Mouse (Mus musculus) thymus, postnatal 0 days (tissue): ENCODE results near the gene Copz1. TPM values are rescaled to one million over a fixed set of nuclear protein-coding genes. Genes with fewer than 3 reads are reported as not detected.

Source experiments
- DNase-seq: peaks from one replicate; pipeline ENCODE4 v3.0.0-alpha.2; 2015; ENCODE audit warnings: low spot score
- microRNA counts: library from miRNA; unstranded; fragments of <30 nt; microRNA quantifications from one replicate; lab custom pipeline; 2015
- microRNA-seq: library from miRNA; unstranded; fragments of <30 nt; microRNA quantifications from one replicate; pipeline ENCODE4, GENCODE M21; 2016; ENCODE audit warnings: borderline number of aligned reads
- polyA plus RNA-seq: library from polyadenylated mRNA; unstranded; fragments of >200 nt; fragmentation: Nextera tagmentation; extraction: Ambion mirVana; gene quantifications from 2 replicates; pipeline ENCODE4 v1.2.1, GENCODE M21; 2015

Gene Copz1
- polyA plus RNA-seq, 1 experiment from 2014 or later: 188 TPM

DNA sequence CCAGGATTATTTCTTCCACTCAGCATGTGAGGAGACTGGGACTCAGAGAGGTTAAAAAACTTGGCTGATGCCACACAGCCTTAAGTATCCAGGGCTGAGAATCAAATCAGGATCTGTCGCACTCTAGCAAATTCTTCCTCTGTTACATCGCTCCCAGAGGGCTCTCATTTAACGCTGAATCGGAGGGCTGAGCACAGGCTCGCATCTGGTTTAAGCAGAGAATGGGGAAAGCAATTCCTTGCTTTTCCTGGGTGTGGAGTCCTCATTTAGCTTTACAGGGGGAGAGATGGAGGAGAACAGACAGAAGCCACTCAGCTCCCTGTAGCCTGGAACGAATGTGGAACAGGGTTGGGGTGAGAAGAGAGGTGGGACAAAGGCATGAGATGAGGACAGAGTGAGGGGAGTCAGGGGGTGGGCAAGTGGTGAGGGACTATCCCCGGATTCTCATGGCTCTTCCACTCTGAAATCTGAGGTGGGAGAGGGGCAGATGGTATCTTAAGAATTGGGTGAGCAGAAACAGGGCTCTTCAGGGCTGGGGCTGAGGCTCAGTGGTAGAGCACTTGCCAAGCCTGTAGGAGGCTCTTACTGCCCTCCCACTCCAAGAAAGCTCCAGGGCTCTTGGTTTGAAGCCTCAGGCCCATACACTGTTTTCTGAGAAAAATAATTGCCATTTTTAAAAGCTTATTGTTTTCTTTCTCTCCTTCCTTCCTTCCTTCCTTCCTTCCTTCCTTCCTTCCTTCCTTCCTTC lies 63.1 kb downstream of the Copz1 start:
- DNase-seq: no peak

DNA sequence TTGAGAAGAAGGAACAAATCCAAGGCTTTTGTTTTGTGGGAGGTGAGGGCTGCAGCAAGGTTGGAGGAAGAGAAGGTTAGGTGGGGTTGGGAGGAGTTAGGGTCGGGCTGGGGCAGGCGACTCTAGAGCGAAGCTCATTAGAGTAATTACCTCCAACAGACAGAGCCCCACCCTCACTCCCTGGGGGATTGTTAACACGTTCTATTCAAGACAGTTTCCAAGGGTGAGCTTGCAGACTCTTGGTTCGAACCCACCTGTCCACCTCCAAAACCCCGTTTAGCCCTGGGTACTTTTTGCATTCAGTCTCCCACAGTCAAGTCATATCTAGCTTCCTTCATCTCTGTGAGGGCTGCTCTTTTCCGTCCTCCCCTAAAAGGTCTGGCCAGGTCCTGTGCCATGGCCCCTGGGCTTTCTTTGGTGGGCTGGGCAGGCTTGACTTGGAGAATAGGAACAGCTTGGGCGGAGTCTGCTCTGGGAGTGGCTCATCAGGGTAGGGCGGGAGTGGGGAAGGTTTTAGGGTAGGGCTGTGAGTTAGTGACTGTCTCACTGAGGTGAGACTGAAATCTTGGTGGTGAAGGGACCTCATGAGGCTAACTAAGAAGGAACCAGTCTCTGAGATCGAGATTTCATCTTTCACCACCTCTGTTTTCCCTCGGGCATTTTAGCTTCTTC lies 64.6 kb downstream of the Copz1 start:
- DNase-seq: no peak

DNA sequence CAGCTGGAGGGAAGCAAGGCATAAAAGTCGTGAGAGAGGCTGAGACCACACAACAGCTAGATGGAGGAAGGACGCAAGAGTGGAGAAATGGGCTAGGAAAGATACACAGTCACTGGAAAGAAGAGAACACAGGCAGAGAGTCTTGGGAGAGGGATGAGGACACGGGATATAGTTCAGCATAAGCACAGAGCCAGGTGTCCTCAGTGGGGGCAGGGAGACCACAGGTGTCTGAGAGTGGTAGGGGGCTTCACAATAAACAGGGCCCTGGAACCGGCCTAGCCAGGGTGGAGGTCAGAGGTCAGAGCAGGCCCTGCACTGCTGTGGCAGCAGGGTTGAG lies 66.3 kb downstream of the Copz1 start:
- no peak for DNase-seq

DNA sequence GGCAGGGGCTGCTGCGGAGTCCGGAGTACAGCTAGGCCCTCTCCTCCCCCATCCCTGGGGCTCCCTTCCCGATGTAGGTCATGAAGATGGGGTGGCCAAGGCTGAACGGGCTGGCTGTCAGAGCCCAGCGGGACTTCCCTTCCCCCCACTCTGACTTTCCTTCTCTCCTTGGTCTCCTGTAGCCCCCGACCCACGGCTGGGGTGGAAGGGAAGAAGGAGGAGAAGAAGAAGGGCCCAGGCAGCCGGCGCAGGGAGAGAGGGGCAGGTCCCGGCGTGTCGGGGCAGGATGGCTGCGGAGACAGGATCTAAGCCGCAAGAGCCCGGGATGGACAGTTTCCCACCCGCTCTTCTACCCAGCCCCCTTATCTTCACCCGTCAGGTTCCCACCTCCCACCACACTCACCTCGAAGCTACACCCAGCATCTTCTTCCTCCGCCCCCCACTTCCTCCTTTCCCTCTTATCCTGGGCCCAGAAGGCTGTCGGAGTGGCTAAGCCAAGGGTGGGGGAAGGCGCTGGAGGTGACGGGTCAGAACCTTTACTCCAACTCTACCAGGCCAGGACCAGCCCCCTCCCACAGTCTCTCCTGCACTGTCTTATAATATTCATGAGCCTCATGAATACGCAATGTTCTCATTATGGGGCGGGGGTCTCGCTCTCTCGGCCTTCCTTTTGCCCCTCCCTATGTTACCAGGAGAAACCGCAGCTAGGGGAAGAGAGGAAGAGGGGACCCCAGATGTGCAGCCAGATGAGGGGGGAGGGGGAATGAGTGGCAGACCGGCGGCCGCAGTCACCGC lies 66.8 kb downstream of the Copz1 start:
- DNase-seq: peak; percentile 42

DNA sequence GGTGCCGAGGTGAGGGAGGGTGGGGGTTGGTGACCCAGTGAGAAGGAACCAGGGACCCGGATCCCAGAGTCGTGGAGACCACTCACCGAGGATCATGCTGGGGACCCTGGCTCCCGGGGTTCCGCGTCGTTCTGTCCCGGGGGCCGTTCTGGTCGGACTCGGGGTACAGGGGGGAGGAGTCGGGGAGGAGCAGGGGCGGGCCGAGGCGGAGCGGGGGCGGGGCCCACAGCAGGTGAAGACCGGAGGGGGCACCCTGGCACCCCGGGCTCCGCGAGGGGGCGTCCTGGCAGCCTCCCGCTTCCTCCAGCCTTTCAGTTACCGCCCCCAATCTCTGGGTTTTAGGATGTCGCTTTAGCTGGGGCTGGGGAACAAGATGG lies 67.4 kb downstream of the Copz1 start, which contains the start of gene Zfp385a:
TSS of gene Zfp385a (minus strand) at position 133 of the 377 bp plus-strand sequence.
- DNase-seq: peak; percentile 88

DNA sequence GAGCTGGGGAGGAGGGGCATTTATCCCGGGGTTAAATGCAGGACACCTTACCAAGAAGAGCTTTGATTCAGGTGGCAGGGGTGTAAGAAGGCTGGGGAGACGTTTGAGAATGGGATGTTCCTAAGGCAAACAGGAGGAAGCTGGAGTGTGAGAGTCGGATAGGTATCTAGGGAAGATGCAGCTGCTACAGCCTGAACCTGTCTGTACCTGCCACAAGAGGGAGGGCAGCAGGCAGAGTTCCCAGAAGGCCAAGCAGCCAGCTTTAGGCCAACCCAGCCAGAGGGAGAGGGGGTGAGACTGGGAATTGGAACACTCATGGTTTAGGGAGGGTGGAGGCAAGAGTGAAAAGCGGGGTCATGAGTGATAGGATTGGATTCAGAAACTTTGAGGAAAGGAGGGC lies 68.3 kb downstream of the Copz1 start:
- peak; percentile 19 for DNase-seq

DNA sequence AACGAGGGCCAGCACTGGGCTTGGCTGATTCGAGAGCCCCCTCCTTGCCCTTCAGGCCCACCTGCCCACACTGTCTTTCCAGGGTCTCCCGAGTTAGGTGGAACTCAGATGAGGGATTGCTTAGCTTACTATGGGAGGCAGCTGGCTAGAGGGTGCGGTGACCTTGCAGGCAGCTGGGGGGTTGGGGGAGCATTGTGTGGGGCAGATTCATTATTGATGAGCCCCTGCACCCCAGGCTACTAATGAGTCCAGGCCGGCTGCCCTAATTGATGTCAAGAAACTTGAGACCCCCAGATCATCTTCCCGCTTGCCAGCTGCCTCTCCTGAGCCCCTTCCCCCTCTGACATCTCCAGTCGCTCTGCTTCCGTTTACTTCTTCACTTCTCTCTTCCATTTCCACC lies 69.0 kb downstream of the Copz1 start:
- DNase-seq: no peak

DNA sequence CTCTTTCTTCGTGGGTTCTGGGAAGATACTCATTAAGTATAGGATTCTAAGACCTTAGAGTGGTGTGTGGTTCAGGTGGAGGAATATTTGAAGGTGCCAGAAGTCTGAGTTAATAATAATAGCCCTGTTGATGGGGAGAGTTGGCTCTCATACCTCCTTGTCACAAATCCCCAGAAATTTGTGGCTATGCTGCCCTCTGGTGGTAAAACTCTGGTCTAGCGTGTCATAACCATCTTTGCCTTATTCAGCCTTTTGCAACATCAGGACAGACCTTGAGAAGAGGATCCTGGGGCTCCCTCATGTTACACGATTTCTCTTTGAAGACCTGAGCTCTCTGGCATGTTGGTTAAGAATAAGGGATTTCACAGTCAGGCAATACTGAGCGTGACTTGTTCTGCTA lies 69.9 kb downstream of the Copz1 start:
- DNase-seq: peak; percentile 84

DNA sequence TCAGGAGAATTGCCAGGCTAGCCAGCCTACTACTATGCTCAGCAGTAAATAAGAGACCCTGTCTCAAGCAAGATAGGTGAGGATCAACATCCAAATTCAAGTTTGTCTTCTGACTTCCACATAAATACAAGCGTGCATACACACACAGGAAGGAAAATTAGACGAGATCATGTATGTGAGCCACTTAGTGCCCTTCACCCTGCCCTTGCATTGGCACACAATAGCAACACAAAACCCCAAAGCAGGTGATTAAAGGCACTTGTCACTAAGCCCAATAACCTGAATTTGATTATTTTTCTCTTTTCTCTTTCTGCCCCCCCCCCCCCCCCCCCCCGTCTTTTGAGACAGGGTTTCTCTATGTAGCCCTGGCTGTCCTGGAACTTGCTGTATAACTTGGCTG lies 70.5 kb downstream of the Copz1 start:
- no peak for DNase-seq

DNA sequence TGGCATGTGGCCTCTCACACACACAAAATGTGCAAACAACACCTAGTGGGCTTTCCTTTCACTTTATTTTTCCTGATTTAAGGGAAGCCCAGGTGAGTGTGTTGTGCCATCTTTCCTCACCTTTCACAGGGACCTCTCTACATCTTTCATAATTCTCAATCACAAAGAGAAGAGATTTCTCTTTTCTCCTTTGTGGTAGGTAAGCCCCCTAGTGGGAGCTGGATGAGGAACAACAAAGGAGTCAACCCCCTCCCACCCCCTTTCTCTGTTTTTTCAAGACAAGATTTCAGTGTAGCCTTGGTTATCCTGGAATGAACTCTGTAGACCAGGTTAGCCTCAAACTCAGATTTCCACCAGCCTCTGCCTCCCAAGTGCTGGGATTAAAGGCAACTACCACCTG lies 71.0 kb downstream of the Copz1 start:
- peak; percentile 41 for DNase-seq

DNA sequence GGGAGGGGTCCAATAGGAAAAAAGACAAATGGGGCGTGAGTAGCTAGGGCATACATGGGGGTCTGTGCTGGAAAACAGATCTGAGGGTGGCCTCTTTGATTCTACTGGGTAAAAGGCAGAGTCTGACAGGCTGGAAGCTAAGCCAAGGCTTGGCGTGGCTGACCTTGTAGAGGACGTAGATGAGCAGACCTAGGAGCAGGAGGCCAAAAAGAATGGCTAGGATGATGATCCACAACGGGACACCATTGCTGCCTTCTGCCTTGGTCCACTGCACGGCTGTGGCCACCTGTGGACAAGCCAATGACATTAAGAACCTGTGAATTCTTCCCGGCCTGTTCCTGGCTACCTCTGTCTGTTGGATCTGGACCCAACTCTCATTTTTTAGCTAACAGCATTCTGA lies 73.3 kb downstream of the Copz1 start:
- no peak for DNase-seq

DNA sequence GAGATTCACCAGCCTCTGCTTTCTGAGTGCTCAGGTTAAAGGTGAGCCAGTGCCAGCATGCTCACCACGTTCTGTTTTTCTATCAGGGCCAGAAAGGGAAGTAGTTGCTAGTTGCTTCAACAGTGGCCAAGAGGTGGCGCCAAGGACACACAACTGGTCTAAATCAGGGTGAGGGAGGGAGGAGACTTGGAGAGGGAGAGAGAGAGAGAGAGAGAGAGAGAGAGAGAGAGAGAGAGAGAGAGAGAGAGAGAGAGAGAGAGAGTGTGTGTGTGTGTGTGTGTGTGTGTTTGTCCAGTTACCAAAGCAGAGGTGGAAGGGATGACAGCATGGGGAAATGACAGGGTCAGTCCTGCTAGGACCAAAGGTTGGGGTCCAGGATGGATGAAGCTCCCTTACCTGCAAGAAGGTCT lies 74.8 kb downstream of the Copz1 start:
- DNase-seq: peak; percentile 77

MicroRNAs encoded within 50 kb of the gene (microRNA counts, 519-probe panel; counts per million panel counts)
- 4,882 counts per million, percentile 83 among the panel's probes with 10 or more counts for microRNA mmu-miR-148b (lab: Ali Mortazavi, UCI)

Small RNA genes lying within 50 kb of the gene (microRNA-seq; reads per million reads assigned to microRNA genes)
- 590 reads per million, percentile 65 among the genes with 10 or more reads in this experiment for gene Mir148b

Other genes with a start within 250 kb of the Copz1 start
- gene Smug1, start 105.6 kb upstream of the Copz1 start, polyA plus RNA-seq: 7.5 and 8.9 TPM in 2 replicates
- gene Cbx5, start 32.9 kb upstream of the Copz1 start, polyA plus RNA-seq: 55.7 and 60.1 TPM in 2 replicates
- gene Hnrnpa1, start 32.3 kb upstream of the Copz1 start, polyA plus RNA-seq: 683 and 713 TPM in 2 replicates
- 8.0 and 9.1 TPM in 2 replicates for gene Nfe2, start 14.3 kb upstream of the Copz1 start, polyA plus RNA-seq
- 0.06 TPM in 1 of 2 replicates, not detected in the other for gene Gpr84, start 37.9 kb downstream of the Copz1 start, polyA plus RNA-seq
- 5.0 and 6.0 TPM in 2 replicates for gene Zfp385a, start 67.4 kb downstream of the Copz1 start, polyA plus RNA-seq
- gene Itga5, start 94.0 kb downstream of the Copz1 start, polyA plus RNA-seq: 9.6 and 10.5 TPM in 2 replicates
- 0.19 TPM in 1 of 2 replicates, not detected in the other for gene Gtsf1, start 157.8 kb downstream of the Copz1 start, polyA plus RNA-seq
- 0.20 and 0.49 TPM in 2 replicates for gene Gtsf2, start 175.8 kb downstream of the Copz1 start, polyA plus RNA-seq
- gene Nckap1l, start 181.1 kb downstream of the Copz1 start, polyA plus RNA-seq: 55.5 and 57.3 TPM in 2 replicates
- 2.6 and 3.6 TPM in 2 replicates for gene Pde1b, start 230.3 kb downstream of the Copz1 start, polyA plus RNA-seq